Mouse (Mus musculus): ENCODE measurements around the gene Wnk2. TPM values are rescaled to one million over a fixed set of nuclear protein-coding genes. Genes with fewer than 3 reads are reported as not detected.

Gene Wnk2
- total and polyA plus RNA-seq, 3 experiments, result 0.04 TPM; not detected in 2

DNA sequence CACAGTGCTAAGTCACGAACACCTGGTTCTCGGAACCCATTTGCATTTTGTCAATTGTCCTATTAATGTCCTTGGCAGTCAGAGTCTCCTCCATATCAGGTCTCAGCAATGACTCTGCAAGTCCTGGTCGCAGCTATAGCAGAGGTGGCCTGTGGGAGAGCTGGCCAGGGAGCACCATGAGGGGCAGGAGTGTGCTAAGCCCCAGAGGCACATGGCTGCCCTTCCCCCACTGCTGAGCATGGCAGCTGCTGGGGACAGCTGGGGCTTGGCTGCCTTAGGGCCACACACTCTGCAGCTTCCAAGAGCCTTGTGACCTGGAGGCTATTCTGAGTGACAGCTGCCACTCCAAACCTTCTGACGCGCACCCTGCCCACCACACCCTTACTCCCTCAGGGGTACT lies 127.7 kb downstream of the Wnk2 start:
- H3K9ac ChIP-seq (ENCODE audit: control insufficient read depth, low read depth, low read length, poor library complexity, severe bottlenecking), result no peak overlapping the region
- H3K79me2 ChIP-seq (ENCODE audit: control insufficient read depth, insufficient read depth, low read length, poor library complexity), result no peaks in the 10 kb centered on the region
- no peak overlapping the region for H3K27ac ChIP-seq (ENCODE audit: control insufficient read depth, low read depth, low read length)
- H3K9me3 ChIP-seq (replicated peaks; ENCODE audit: insufficient read depth, low read length), result no peaks in the 10 kb centered on the region
- H3K4me3 ChIP-seq (ENCODE audit: control insufficient read depth in 1 of 2, insufficient read depth in 1 of 2, low read depth in 2 of 2, low read length in 2 of 2), result no peak overlapping the region
- no peaks in the 10 kb centered on the region for H3K27me3 ChIP-seq (ENCODE audit: control insufficient read depth in 1 of 2, insufficient read depth in 2 of 2, low read length in 2 of 2)
- DNase-seq (ENCODE audit: low read depth, low spot score), result no peak
- H3K4me1 ChIP-seq (ENCODE audit: control insufficient read depth in 1 of 2, insufficient read depth in 2 of 2, low read length in 2 of 2), result peaks cover 0 to 8% of the 10 kb centered on the region in 2 experiments; a peak in 2 of 4 replicates
- TF ChIP-seq ZKSCAN1 (IDR thresholded peaks at IDR 0.05; ENCODE audit: low read depth, low read length) (no peak), USF2 (IDR thresholded peaks at IDR 0.05; ENCODE audit: borderline replicate concordance in 1 of 2, insufficient read depth in 1 of 2, low read depth in 1 of 2, low read length in 2 of 2) (no peak), HCFC1 (IDR thresholded peaks at IDR 0.05; ENCODE audit: low read depth, low read length) (no peak), ELF1 (IDR thresholded peaks at IDR 0.05; ENCODE audit: low read depth, low read length) (no peak), ETS1 (IDR thresholded peaks at IDR 0.05; ENCODE audit: low read depth, low read length) (no peak), RAD21 (IDR thresholded peaks at IDR 0.05; ENCODE audit: low read depth, low read length) (no peak), BHLHE40 (IDR thresholded peaks at IDR 0.05; ENCODE audit: borderline replicate concordance, low read depth, low read length) (no peak), TCF12 (IDR thresholded peaks at IDR 0.05; ENCODE audit: low read depth, low read length) (no peak)
- H3K36me3 ChIP-seq (ENCODE audit: control insufficient read depth in 1 of 2, insufficient read depth in 2 of 2, low read length in 2 of 2), result no peaks in the 10 kb centered on the region

DNA sequence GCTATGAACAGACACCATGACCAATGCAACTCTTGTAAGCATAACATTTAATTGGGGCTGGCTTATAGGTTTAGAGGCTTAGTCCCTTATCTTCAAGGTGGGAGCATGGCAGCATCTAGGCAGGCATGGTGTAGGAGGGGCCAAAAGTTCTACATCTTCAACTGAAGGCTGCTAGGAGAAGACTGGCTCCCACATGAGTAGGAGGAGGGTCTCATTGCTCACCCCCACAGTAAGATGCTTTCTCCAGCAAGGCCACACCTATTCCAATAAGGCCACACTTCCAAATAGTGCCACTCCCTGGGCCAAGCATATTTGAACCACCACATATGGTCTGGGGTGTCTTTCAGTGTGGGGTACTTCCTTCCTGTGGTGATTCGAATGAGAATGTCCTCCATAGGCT lies 130.4 kb downstream of the Wnk2 start:
- H3K4me1 ChIP-seq (ENCODE audit: control insufficient read depth in 1 of 2, insufficient read depth in 2 of 2, low read length in 2 of 2), result peaks cover 0 to 2% of the 10 kb centered on the region in 2 experiments; a peak in 1 of 4 replicates
- H3K9me3 ChIP-seq (replicated peaks; ENCODE audit: insufficient read depth, low read length), result no peaks in the 10 kb centered on the region
- no peaks in the 10 kb centered on the region for H3K27me3 ChIP-seq (ENCODE audit: control insufficient read depth in 1 of 2, insufficient read depth in 2 of 2, low read length in 2 of 2)
- no peak overlapping the region for H3K27ac ChIP-seq (ENCODE audit: control insufficient read depth, low read depth, low read length)
- H3K4me3 ChIP-seq (ENCODE audit: control insufficient read depth in 1 of 2, insufficient read depth in 1 of 2, low read depth in 2 of 2, low read length in 2 of 2), result no peak overlapping the region
- no peaks in the 10 kb centered on the region for H3K79me2 ChIP-seq (ENCODE audit: control insufficient read depth, insufficient read depth, low read length, poor library complexity)
- TF ChIP-seq MAX (IDR thresholded peaks at IDR 0.05; ENCODE audit: low read length), result no peak
- TF ChIP-seq JUND (IDR thresholded peaks at IDR 0.05; ENCODE audit: low read depth, low read length), result no peak
- no peak for TF ChIP-seq MAFK (IDR thresholded peaks at IDR 0.05; ENCODE audit: borderline replicate concordance, low read depth, low read length)
- no peak for TF ChIP-seq SIN3A (IDR thresholded peaks at IDR 0.05; ENCODE audit: low read length)
- no peak for TF ChIP-seq ZC3H11A (IDR thresholded peaks at IDR 0.05; ENCODE audit: low read depth, low read length)
- no peak for TF ChIP-seq MYB (IDR thresholded peaks at IDR 0.05; ENCODE audit: low read depth, low read length)
- TF ChIP-seq EP300 (IDR thresholded peaks at IDR 0.05; ENCODE audit: low read depth in 1 of 2, low read length in 2 of 2), result no peak
- no peak for TF ChIP-seq GATA1 (IDR thresholded peaks at IDR 0.05; ENCODE audit: low read depth, low read length)
- TF ChIP-seq MXI1 (IDR thresholded peaks at IDR 0.05; ENCODE audit: low read depth, low read length), result no peak
- no peak for TF ChIP-seq ZMIZ1 (IDR thresholded peaks at IDR 0.05; ENCODE audit: low read depth, low read length)
- TF ChIP-seq TCF12 (IDR thresholded peaks at IDR 0.05; ENCODE audit: low read depth, low read length), result no peak
- no peak for TF ChIP-seq POLR2AphosphoS5 (IDR thresholded peaks at IDR 0.05; ENCODE audit: borderline replicate concordance, low read depth, low read length)
- no peak for TF ChIP-seq POLR2AphosphoS2 (IDR thresholded peaks at IDR 0.05; ENCODE audit: low read length)
- TF ChIP-seq USF2 (IDR thresholded peaks at IDR 0.05; ENCODE audit: borderline replicate concordance in 1 of 2, insufficient read depth in 1 of 2, low read depth in 1 of 2, low read length in 2 of 2), result no peak
- no peak for TF ChIP-seq TAL1 (IDR thresholded peaks at IDR 0.05; ENCODE audit: low read length)
- TF ChIP-seq RAD21 (IDR thresholded peaks at IDR 0.05; ENCODE audit: low read depth, low read length), result no peak
- no peak for TF ChIP-seq GABPA (IDR thresholded peaks at IDR 0.05; ENCODE audit: low read depth, low read length)
- no peak for TF ChIP-seq POLR2A (IDR thresholded peaks at IDR 0.05; ENCODE audit: control insufficient read depth in 1 of 2, insufficient read depth in 1 of 2, low read depth in 1 of 2, low read length in 2 of 2, poor library complexity in 1 of 2)
- H3K36me3 ChIP-seq (ENCODE audit: control insufficient read depth in 1 of 2, insufficient read depth in 2 of 2, low read length in 2 of 2), result no peaks in the 10 kb centered on the region
- H3K9ac ChIP-seq (ENCODE audit: control insufficient read depth, low read depth, low read length, poor library complexity, severe bottlenecking), result no peak overlapping the region
- no peak for DNase-seq (ENCODE audit: low read depth, low spot score)
